Mouse (Mus musculus): ENCODE results near the gene Rpl22l1. TPM values are rescaled to one million over a fixed set of nuclear protein-coding genes. Genes with fewer than 3 reads are reported as not detected.
"Not testable (repeated sequence)": the region's sequence is repeated elsewhere in the genome, so short reads cannot be mapped to it uniquely, and the experiment has no call there.

Gene Rpl22l1
- polyA plus RNA-seq (2021): 303 TPM

DNA sequence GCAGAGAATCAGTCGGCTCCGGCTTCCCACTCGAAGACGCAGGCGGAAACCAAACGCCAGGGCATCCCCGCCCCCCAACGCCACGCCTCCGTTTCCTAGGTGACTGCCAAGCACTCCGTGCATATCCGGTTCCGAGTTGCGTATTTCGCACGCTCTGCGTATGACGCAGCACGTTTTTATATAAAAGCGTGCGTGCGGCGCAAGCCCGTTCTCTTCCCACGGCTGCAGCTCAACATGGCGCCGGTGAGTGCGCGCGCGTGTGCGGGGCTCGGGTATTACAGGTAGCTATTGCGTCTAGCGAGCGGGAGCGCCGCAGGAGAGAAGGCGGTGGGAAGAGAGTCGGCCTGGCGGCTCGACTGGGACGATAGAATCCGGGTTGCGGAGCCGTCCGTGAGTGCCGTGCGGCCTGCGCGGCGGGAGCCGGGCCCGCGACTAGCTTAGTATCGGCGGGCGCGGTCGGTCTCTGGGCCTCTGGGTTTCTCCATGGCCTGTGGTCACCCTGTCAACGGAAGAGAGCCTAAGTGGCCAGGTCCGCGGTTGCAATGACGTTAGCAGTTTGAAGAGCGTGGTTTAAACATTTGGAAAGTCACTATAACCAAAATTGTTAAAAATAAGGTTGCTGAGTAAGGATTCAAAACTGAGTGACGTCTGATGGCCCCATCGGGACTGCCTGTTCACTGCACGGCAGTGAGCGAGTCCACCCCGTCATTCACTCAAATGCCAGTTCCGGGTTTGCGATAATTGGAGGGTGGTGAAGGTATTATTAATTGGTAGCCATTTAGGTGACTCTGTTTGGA, at the start of gene Rpl22l1:
Gene Rpl22l1 (plus strand): TSS at position 136 of the 797 bp plus-strand sequence.
- CTCF ChIA-PET: interaction anchor here (1.5 kb wide), 2 partner anchors 9 kb away, joined by 4 read pairs; no protein-coding TSS in a partner anchor
- TF ChIP-seq CTCF (IDR thresholded peaks at IDR 0.05): no peak
- DNase-seq (ENCODE audit: low read depth, low spot score) (peak; percentile 94), ATAC-seq (peak; percentile 98)
- in situ Hi-C loops (cut with MboI; ENCODE audit: low pct_unique_long_range_greater_than_20kb): no loop called here
- H3K27me3 ChIP-seq: no peaks in the 10 kb centered on the region
- POLR2A ChIA-PET: interaction anchor here (0.7 kb wide), 1 partner anchor 1325 kb away, joined by 3 read pairs; no protein-coding TSS in a partner anchor

DNA sequence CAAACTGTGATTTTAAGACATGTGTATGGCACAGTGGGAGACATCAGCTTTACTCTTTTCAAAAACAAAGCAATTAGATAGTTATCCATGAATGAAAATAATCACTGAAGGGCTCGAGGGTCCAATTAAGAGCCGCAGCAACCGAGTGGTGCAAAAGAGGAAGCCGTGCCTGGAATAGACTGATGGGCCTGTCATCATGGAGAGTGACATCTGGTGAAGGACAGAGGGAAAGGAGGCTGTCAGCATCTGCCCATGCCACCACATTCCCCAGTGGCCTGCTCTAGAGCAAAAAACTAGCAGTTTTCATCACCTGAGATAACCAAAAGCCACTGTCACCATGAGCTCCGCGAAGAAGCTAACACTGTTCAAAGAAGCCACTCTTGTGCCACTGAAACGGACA, 49.8 kb upstream of the Rpl22l1 start:
- POLR2A ChIA-PET: no interaction called here
- TF ChIP-seq CTCF (IDR thresholded peaks at IDR 0.05): no peak
- DNase-seq (ENCODE audit: low read depth, low spot score): no peak
- H3K27me3 ChIP-seq: no peaks in the 10 kb centered on the region
- CTCF ChIA-PET: interaction anchor here (1.0 to 1.9 kb wide), 2 partner anchors 9 to 17 kb away, joined by 5 to 9 read pairs; no protein-coding TSS in a partner anchor
- ATAC-seq: no peak
- in situ Hi-C loops (cut with MboI; ENCODE audit: low pct_unique_long_range_greater_than_20kb): no loop called here

DNA sequence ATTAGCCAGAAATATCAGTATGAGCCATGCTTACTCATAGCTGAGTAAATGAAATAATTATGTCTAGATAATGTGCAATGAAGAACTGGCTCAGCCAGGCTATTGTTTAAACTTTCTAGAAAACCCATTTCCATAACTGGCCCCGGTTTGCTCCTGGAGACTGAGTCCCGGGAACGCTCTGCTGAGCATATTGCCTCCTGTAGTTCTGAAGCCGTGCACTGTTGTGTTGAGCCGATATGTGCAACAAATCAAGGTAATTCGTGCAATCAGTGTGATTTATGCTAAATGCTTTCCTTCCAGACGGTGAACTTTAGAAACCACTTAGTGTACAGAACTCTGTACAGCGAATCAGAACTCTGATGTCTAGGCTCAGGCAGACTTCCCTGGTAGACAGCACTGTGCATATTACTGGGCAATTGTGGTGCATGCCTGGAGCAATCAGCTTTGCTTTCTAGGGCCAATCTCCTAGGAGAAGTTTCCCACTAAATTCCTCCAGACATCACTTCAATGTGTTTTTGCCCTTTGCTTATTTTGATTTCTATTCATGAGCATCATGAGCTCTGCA, 43.9 kb upstream of the Rpl22l1 start:
- H3K27me3 ChIP-seq: no peaks in the 10 kb centered on the region
- TF ChIP-seq CTCF (IDR thresholded peaks at IDR 0.05): no peak

DNA sequence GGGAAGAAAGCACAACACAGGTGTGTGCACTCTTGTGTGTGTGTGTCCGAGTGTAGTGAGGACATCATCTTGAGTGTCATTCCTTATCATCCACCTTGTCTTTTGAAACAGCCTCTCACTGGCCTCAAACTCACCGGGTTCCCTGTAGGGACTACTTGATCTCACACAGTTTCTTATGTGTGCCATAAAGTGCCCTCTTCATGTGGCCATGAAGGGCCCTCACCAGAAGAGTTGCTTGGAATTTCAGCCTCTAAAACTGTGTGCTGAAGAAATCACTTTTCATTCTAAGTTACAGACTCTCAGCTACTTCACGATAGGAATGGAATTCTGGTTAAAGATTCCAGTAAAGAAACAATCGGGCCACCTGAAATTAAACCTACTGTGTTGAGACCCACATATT, 38.3 kb upstream of the Rpl22l1 start:
- CTCF ChIA-PET: interaction anchor here (0.8 kb wide), 1 partner anchor 109 kb away, joined by 3 read pairs; no protein-coding TSS in a partner anchor
- DNase-seq (ENCODE audit: low read depth, low spot score) (no peak), ATAC-seq (no peak)
- POLR2A ChIA-PET: no interaction called here
- in situ Hi-C loops (cut with MboI; ENCODE audit: low pct_unique_long_range_greater_than_20kb): no loop called here
- H3K27me3 ChIP-seq: peaks cover 3% of the 10 kb centered on the region
- no peak for TF ChIP-seq CTCF (IDR thresholded peaks at IDR 0.05)

More for the DNA sequence above, 43.9 kb upstream of the Rpl22l1 start:
- ATAC-seq (no peak), DNase-seq (ENCODE audit: low read depth, low spot score) (no peak)
- CTCF ChIA-PET: interaction anchor here (1.3 to 2.9 kb wide), 3 partner anchors 11 to 118 kb away, joined by 3 to 20 read pairs (median 13); no protein-coding TSS in a partner anchor
- in situ Hi-C loops (cut with MboI; ENCODE audit: low pct_unique_long_range_greater_than_20kb): no loop called here
- POLR2A ChIA-PET: interaction anchor here (1.4 kb wide), 2 partner anchors 20 to 22 kb away, joined by 3 read pairs; partner anchors contain the start of gene Eif5a2

DNA sequence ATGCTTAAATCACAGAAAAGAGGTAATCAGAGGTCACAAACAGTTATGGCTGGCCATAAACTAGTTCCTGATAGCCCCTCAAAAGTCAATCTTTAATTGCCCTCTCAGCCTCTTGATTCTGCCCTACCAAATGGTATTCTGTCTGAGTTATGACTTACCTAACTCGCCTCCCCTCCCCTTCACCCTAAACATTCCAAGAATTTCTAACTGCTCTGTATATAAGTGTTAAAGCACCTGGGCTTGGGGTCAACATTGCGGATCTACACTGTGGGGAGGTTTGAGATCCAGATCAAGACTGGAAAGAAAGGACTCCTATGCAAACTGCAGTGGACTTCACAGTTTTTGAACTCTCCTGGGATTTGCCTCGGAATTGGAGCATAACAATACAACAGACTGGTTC, 37.0 kb upstream of the Rpl22l1 start:
- TF ChIP-seq CTCF (IDR thresholded peaks at IDR 0.05): no peak
- ChIA-PET CTCF (interaction anchor here (1.0 kb wide), 1 partner anchor 29 kb away, joined by 3 read pairs; no protein-coding TSS in a partner anchor), POLR2A (no interaction called here)
- DNase-seq (ENCODE audit: low read depth, low spot score) (no peak), ATAC-seq (no peak)
- in situ Hi-C loops (cut with MboI; ENCODE audit: low pct_unique_long_range_greater_than_20kb): no loop called here
- H3K27me3 ChIP-seq: peaks cover 3% of the 10 kb centered on the region

DNA sequence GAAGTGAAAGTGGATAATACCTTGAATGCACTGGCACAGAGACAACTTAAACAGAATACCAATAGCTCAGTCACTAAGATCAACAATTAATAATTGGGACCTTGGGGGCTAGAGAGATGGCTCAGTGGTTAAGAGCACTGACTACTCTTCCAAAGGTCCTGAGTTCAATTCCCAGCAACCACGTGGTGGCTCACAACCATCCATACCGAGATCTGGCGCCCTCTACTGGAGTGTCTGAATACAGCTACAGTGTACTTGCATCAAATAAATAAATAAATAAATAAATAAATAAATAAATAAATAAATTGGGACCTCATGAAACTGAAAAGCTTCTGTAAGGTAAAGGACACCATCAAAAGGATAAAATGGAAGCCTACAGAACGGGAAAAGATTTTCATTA, 32.3 kb upstream of the Rpl22l1 start:
- H3K27me3 ChIP-seq; ATAC-seq; DNase-seq (ENCODE audit: low read depth, low spot score); in situ Hi-C loops (cut with MboI; ENCODE audit: low pct_unique_long_range_greater_than_20kb): not testable (repeated sequence)
- ChIA-PET POLR2A (interaction anchor here (0.6 kb wide), 1 partner anchor 139 kb away, joined by 5 read pairs; no protein-coding TSS in a partner anchor), CTCF (interaction anchor here (1.2 to 1.7 kb wide), 2 partner anchors 13 to 17 kb away, joined by 5 read pairs; no protein-coding TSS in a partner anchor)

DNA sequence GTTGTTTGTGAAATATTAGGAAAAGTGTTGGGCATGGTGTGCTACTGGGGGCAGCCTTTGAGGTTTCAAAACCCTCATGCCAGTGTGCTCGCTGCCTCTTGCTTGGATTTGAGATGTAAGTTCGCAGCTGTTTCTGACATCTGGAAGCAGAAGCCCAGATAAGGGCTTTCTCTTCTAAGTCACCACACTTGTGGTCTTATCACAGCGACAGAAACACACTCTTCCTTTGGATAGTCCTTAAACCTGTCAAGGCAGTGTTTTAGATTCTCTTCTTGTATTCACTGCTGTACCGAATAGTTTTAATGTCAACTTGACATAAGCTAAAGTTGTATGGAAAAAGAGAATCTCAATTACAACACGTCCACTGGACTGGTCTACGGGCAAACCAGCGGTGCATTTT, 29.9 kb upstream of the Rpl22l1 start:
- DNase-seq (ENCODE audit: low read depth, low spot score) (no peak), ATAC-seq (no peak)
- ChIA-PET POLR2A (no interaction called here), CTCF (no interaction called here)
- in situ Hi-C loops (cut with MboI; ENCODE audit: low pct_unique_long_range_greater_than_20kb): no loop called here
- peaks cover 3% of the 10 kb centered on the region for H3K27me3 ChIP-seq
- TF ChIP-seq CTCF (IDR thresholded peaks at IDR 0.05): no peak

DNA sequence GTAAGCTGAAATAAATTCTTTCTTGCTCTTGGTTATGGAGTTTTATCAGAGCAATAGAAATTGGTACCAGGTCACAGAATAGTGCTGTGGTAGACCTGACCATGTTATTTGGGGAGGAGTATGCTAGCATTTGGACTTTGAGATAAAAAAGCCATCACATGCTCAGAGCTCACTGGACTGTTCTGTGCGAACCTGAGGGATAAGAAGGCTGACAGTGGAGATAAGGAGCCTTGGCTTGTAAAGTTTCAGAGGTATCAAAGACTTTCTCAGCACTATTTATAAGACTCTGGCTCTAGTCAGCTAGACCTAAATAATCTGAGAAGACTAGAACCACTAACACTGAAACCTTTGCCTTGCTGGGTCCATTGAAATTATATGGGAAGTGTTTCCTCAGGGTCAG, 29.3 kb upstream of the Rpl22l1 start:
- ChIA-PET POLR2A (no interaction called here), CTCF (no interaction called here)
- TF ChIP-seq CTCF (IDR thresholded peaks at IDR 0.05): no peak
- no peak for ATAC-seq
- in situ Hi-C loops (cut with MboI; ENCODE audit: low pct_unique_long_range_greater_than_20kb): no loop called here
- peaks cover 3% of the 10 kb centered on the region for H3K27me3 ChIP-seq
- no peak for DNase-seq (ENCODE audit: low read depth, low spot score)

DNA sequence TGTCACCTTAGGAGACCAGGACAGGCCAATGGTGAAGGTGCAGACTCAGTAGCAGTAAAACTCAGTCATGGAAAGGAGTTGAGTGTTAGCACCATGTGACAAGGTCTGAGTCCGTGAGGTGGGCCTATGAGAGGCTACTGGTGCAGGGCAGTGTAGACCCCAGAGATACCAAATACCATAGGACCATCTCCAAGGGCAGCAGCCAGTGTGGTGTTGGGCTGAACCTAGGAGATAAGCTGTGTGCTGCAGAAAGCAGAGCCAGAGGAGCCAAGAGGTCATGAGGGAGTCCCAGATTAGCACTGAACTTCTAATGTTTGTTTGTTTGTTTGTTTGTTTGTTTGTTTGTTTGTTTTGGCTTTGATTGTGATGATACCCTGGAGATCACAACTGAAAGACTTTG, 28.7 kb upstream of the Rpl22l1 start:
- no peak for TF ChIP-seq CTCF (IDR thresholded peaks at IDR 0.05)
- DNase-seq (ENCODE audit: low read depth, low spot score) (no peak), ATAC-seq (no peak)
- ChIA-PET CTCF (no interaction called here), POLR2A (no interaction called here)
- H3K27me3 ChIP-seq: peaks cover 3% of the 10 kb centered on the region
- in situ Hi-C loops (cut with MboI; ENCODE audit: low pct_unique_long_range_greater_than_20kb): no loop called here

DNA sequence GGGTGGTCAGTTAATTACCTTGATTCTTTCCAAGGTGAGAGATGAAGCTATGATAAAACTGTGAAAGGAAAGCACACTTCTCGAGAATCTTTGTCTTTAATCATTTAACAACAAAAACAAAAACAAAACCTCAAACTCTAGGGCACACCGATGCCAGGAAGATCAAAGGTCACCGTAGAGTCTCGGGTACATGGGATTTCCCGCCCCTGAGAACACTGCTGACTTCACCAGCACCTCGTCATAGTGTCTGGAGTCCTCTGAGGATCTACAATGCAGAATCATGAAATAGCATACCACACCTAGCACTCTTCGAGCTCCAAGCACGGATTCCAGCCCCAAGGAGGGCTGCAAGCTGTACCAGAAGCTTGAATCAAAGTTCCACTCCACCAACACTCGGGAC, 24.7 kb upstream of the Rpl22l1 start:
- POLR2A ChIA-PET: interaction anchor here (0.6 to 1.2 kb wide), 3 partner anchors 11 to 58 kb away, joined by 3 to 4 read pairs (median 3); no protein-coding TSS in a partner anchor
- CTCF ChIA-PET: interaction anchor here (1.2 kb wide), 2 partner anchors 9 to 21 kb away, joined by 3 read pairs; no protein-coding TSS in a partner anchor
- H3K27me3 ChIP-seq: no peaks in the 10 kb centered on the region
- DNase-seq (ENCODE audit: low read depth, low spot score) (no peak), ATAC-seq (no peak)
- TF ChIP-seq CTCF (IDR thresholded peaks at IDR 0.05): no peak
- in situ Hi-C loops (cut with MboI; ENCODE audit: low pct_unique_long_range_greater_than_20kb): no loop called here

DNA sequence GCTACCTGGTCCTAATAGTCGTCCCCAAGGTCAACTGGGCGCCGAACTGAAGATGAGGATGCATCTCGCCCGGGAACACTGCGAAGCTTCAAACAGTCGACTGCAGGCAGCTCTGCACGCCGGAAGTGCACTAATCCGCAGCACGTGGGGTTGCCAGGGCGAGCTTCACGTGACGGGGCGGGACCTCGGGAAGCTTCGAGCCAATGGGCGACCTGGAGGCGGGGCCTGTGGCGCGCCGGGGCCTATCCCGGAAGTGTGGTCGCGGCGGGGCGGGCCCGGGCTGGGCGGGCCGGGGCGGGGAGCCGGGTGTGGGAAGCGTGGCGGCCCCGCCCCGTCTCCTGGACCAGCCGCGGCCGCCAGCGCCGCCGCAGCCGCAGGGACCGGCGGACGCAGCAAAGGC, 24.2 kb upstream of the Rpl22l1 start, which contains the start of gene Eif5a2:
Gene Eif5a2 (plus strand): TSS at position 283 of the 400 bp plus-strand sequence.
- CTCF ChIA-PET: interaction anchor here (1.2 to 1.4 kb wide), 3 partner anchors 9 to 21 kb away, joined by 3 to 5 read pairs (median 3); no protein-coding TSS in a partner anchor
- no peaks in the 10 kb centered on the region for H3K27me3 ChIP-seq
- ATAC-seq: peak; percentile 99
- POLR2A ChIA-PET: interaction anchor here (0.6 to 1.2 kb wide), 3 partner anchors 12 to 57 kb away, joined by 3 to 4 read pairs (median 3); no protein-coding TSS in a partner anchor
- in situ Hi-C loops (cut with MboI; ENCODE audit: low pct_unique_long_range_greater_than_20kb): no loop called here
- no peak for TF ChIP-seq CTCF (IDR thresholded peaks at IDR 0.05)
- DNase-seq (ENCODE audit: low read depth, low spot score): peak; percentile 62
